Mouse (Mus musculus): ENCODE results near the gene Hyal2. TPM values are rescaled to one million over a fixed set of nuclear protein-coding genes. Genes with fewer than 3 reads are reported as not detected.

The Hyal2 gene
- polyA plus RNA-seq, 1 experiment from 2014 or later: 143 TPM

- WGBS: 17% methylated on average over 10 of the region's 10 CpGs
- Histone ChIP-seq H3K9me3 (replicated peaks) (no peaks in the 10 kb centered on the region), H3K27me3 (ENCODE audit: low read depth, poor library complexity, severe bottlenecking) (peaks cover 59% of the 10 kb centered on the region), H3K4me1 (peaks cover 61% of the 10 kb centered on the region), H3K4me3 (no peak overlapping the region), H3K27ac (replicated peaks) (peak overlapping the region; percentile 83), H3K36me3 (no peaks in the 10 kb centered on the region)
- DNase-seq (ENCODE audit: low spot score): peak; percentile 93
Measured at GRCm38 (mm10) chr9:107602068-107602648, 34.4 kb downstream of the Hyal2 start.

- H3K9me3 ChIP-seq (replicated peaks): no peaks in the 10 kb centered on the region
- peaks cover 60% of the 10 kb centered on the region for H3K27me3 ChIP-seq (ENCODE audit: low read depth, poor library complexity, severe bottlenecking)
- 84% methylated on average over 6 of the region's 6 CpGs for WGBS
- H3K4me3 ChIP-seq: no peak overlapping the region
- no peak for DNase-seq (ENCODE audit: low spot score)
- H3K4me1 ChIP-seq: peaks cover 72% of the 10 kb centered on the region
- H3K27ac ChIP-seq (replicated peaks): peak overlapping the region; percentile 83
- no peaks in the 10 kb centered on the region for H3K36me3 ChIP-seq
Measured at GRCm38 (mm10) chr9:107603251-107603650, 35.5 kb downstream of the Hyal2 start.

- peaks cover 46% of the 10 kb centered on the region for H3K27me3 ChIP-seq (ENCODE audit: low read depth, poor library complexity, severe bottlenecking)
- DNase-seq (ENCODE audit: low spot score): no peak
- 36% methylated on average over 23 of the region's 23 CpGs for WGBS
- peak overlapping the region; percentile 41 for H3K4me3 ChIP-seq
- no peaks in the 10 kb centered on the region for H3K9me3 ChIP-seq (replicated peaks)
- H3K27ac ChIP-seq (replicated peaks): peak overlapping the region; percentile 83
- no peaks in the 10 kb centered on the region for H3K36me3 ChIP-seq
- H3K4me1 ChIP-seq: peaks cover 85% of the 10 kb centered on the region
Measured at GRCm38 (mm10) chr9:107605041-107605661, 37.4 kb downstream of the Hyal2 start.

GRCm38 (mm10) chr9:107606591-107606990 is 38.8 kb downstream of the Hyal2 start:
- Histone ChIP-seq H3K4me1 (peaks cover 92% of the 10 kb centered on the region), H3K4me3 (0 out of 2 replicates have a peak overlapping the region, but pooled peaks have one; percentile 19), H3K36me3 (no peaks in the 10 kb centered on the region), H3K27me3 (ENCODE audit: low read depth, poor library complexity, severe bottlenecking) (peaks cover 32% of the 10 kb centered on the region), H3K27ac (replicated peaks) (peak overlapping the region; percentile 83), H3K9me3 (replicated peaks) (no peaks in the 10 kb centered on the region)
- 16% methylated on average over 9 of the region's 9 CpGs for WGBS
- no peak for DNase-seq (ENCODE audit: low spot score)

GRCm38 (mm10) chr9:107607036-107607435 is 39.3 kb downstream of the Hyal2 start:
- WGBS: 77% methylated on average over 2 of the region's 2 CpGs

GRCm38 (mm10) chr9:107607653-107608245 is 40.0 kb downstream of the Hyal2 start:
- WGBS: 64% methylated on average over 9 of the region's 9 CpGs
- Histone ChIP-seq H3K9me3 (replicated peaks) (no peaks in the 10 kb centered on the region), H3K27ac (replicated peaks) (peak overlapping the region; percentile 83), H3K4me3 (no peak overlapping the region), H3K27me3 (ENCODE audit: low read depth, poor library complexity, severe bottlenecking) (peaks cover 31% of the 10 kb centered on the region), H3K36me3 (no peaks in the 10 kb centered on the region), H3K4me1 (peaks cover 95% of the 10 kb centered on the region)
- no peak for DNase-seq (ENCODE audit: low spot score)

More at GRCm38 (mm10) chr9:107607036-107607435, 39.3 kb downstream of the Hyal2 start:
- H3K9me3 ChIP-seq (replicated peaks): no peaks in the 10 kb centered on the region
- no peaks in the 10 kb centered on the region for H3K36me3 ChIP-seq
- peak overlapping the region; percentile 83 for H3K27ac ChIP-seq (replicated peaks)
- H3K4me1 ChIP-seq: peaks cover 95% of the 10 kb centered on the region
- no peak for DNase-seq (ENCODE audit: low spot score)
- 0 out of 2 replicates have a peak overlapping the region, but pooled peaks have one; percentile 19 for H3K4me3 ChIP-seq
- peaks cover 31% of the 10 kb centered on the region for H3K27me3 ChIP-seq (ENCODE audit: low read depth, poor library complexity, severe bottlenecking)

- Histone ChIP-seq H3K4me3 (peak within 1 kb of the TSS; percentile 20; the same call in 1 of the 2 replicates), H3K9me3 (replicated peaks) (no peaks in the 10 kb centered on the region), H3K27ac (replicated peaks) (peak within 1 kb of the TSS; percentile 83), H3K36me3 (peaks cover 4% of the 10 kb centered on the region), H3K4me1 (peaks cover 96% of the 10 kb centered on the region), H3K27me3 (ENCODE audit: low read depth, poor library complexity, severe bottlenecking) (peaks cover 19% of the 10 kb centered on the region)
- no peak for DNase-seq (ENCODE audit: low spot score)
- 41% methylated on average over 12 of the region's 12 CpGs for WGBS
Measured at GRCm38 (mm10) chr9:107608741-107609432, 41.1 kb downstream of the Hyal2 start, which contains the start of gene Sema3b. Gene Sema3b (minus strand): TSS chr9:107609229.

- no peaks in the 10 kb centered on the region for H3K9me3 ChIP-seq (replicated peaks)
- peak overlapping the region; percentile 20; the same call in 1 of the 2 replicates for H3K4me3 ChIP-seq
- H3K27me3 ChIP-seq (ENCODE audit: low read depth, poor library complexity, severe bottlenecking): peaks cover 16% of the 10 kb centered on the region
- WGBS: 68% methylated on average over 4 of the region's 4 CpGs
- no peak for DNase-seq (ENCODE audit: low spot score)
- H3K4me1 ChIP-seq: peaks cover 96% of the 10 kb centered on the region
- peak overlapping the region; percentile 83 for H3K27ac ChIP-seq (replicated peaks)
- H3K36me3 ChIP-seq: peaks cover 10% of the 10 kb centered on the region
Measured at GRCm38 (mm10) chr9:107609433-107609830, 41.7 kb downstream of the Hyal2 start.

GRCm38 (mm10) chr9:107611456-107612190 is 43.9 kb downstream of the Hyal2 start:
- Histone ChIP-seq H3K4me1 (peaks cover 95% of the 10 kb centered on the region), H3K4me3 (peak overlapping the region; percentile 50)

GRCm38 (mm10) chr9:107612191-107612944 is 44.6 kb downstream of the Hyal2 start:
- peak; percentile 99 for DNase-seq (ENCODE audit: low spot score)
- Histone ChIP-seq H3K4me1 (peaks cover 88% of the 10 kb centered on the region), H3K27me3 (ENCODE audit: low read depth, poor library complexity, severe bottlenecking) (no peaks in the 10 kb centered on the region), H3K36me3 (peaks cover 39% of the 10 kb centered on the region), H3K9me3 (replicated peaks) (no peaks in the 10 kb centered on the region), H3K27ac (replicated peaks) (peak overlapping the region; percentile 95), H3K4me3 (peak overlapping the region; percentile 50)
- 4% methylated on average over 48 of the region's 48 CpGs for WGBS

More at GRCm38 (mm10) chr9:107611456-107612190, 43.9 kb downstream of the Hyal2 start:
- DNase-seq (ENCODE audit: low spot score): no peak
- H3K9me3 ChIP-seq (replicated peaks): no peaks in the 10 kb centered on the region
- peak overlapping the region; percentile 95 for H3K27ac ChIP-seq (replicated peaks)
- peaks cover 6% of the 10 kb centered on the region for H3K27me3 ChIP-seq (ENCODE audit: low read depth, poor library complexity, severe bottlenecking)
- peaks cover 32% of the 10 kb centered on the region for H3K36me3 ChIP-seq
- WGBS: 82% methylated on average over 6 of the region's 6 CpGs

- WGBS: 14% methylated on average over 12 of the region's 12 CpGs
Measured at GRCm38 (mm10) chr9:107612945-107613569, 45.3 kb downstream of the Hyal2 start.

More at GRCm38 (mm10) chr9:107612945-107613569, 45.3 kb downstream of the Hyal2 start:
- no peaks in the 10 kb centered on the region for H3K9me3 ChIP-seq (replicated peaks)
- no peaks in the 10 kb centered on the region for H3K27me3 ChIP-seq (ENCODE audit: low read depth, poor library complexity, severe bottlenecking)
- no peak for DNase-seq (ENCODE audit: low spot score)
- H3K4me1 ChIP-seq: peaks cover 81% of the 10 kb centered on the region
- peak overlapping the region; percentile 50 for H3K4me3 ChIP-seq
- H3K27ac ChIP-seq (replicated peaks): peak overlapping the region; percentile 95
- peaks cover 46% of the 10 kb centered on the region for H3K36me3 ChIP-seq

Data from midbrain, embryonic 10.5 days (tissue).